Mouse (Mus musculus) heart, postnatal 0 days (tissue): ENCODE data around the gene Tmsb15b2.

ENCODE experiments used
- CTCF ChIP-seq: IDR thresholded peaks from 2 replicates; pipeline ENCODE4 v1.5.1; 2016; ENCODE audit warnings: antibody characterized with exemption, control low read depth, low read depth
- EP300 ChIP-seq: IDR thresholded peaks from 2 replicates; pipeline ENCODE4 v1.6.1; 2016; ENCODE audit warnings: antibody characterized with exemption, low read depth

GRCm38 (mm10) chrX:136996256-136996655 lies 21.0 kb upstream of the Tmsb15b2 start:
- TF ChIP-seq CTCF (no peak), EP300 (no peak)
